Mouse (Mus musculus) G1E (cell line): Measurements from ENCODE around the gene Aar2. TPM values are rescaled to one million over a fixed set of nuclear protein-coding genes. Genes with fewer than 3 reads are reported as not detected.

Source experiments
- ATAC-seq: 2 replicates; pipeline ENCODE4 v1.8.0; 2016; ENCODE audit warnings: mild to moderate bottlenecking; ENCODE audit not compliant: insufficient number of reproducible peaks, poor library complexity, low FRiP score, severe bottlenecking; ENCODE audit errors: extremely low read depth
- DNase-seq: peaks from one replicate; pipeline ENCODE4 v3.0.0; 2012; ENCODE audit warnings: low spot score
- H3K27me3 ChIP-seq: 2 replicates; pipeline ENCODE4 v1.6.1; 2012; ENCODE audit warnings: mild to moderate bottlenecking, low read length, inconsistent platforms; ENCODE audit not compliant: insufficient read depth
- H3K36me3 ChIP-seq: replicated peaks from 2 replicates; pipeline ENCODE3; 2012; ENCODE audit warnings: mild to moderate bottlenecking, inconsistent platforms
- H3K4me1 ChIP-seq: 2 replicates; pipeline ENCODE4 v1.6.1; 2012; ENCODE audit warnings: low read depth, low read length, inconsistent platforms, mixed read lengths; ENCODE audit not compliant: insufficient read depth
- H3K4me3 ChIP-seq: 2 replicates; pipeline ENCODE4 v1.5.1; 2012; ENCODE audit warnings: low read depth, mild to moderate bottlenecking, inconsistent platforms, low read length, moderate library complexity, mixed read lengths
- H3K9me3 ChIP-seq: replicated peaks from 2 replicates; pipeline ENCODE4 v1.6.1; 2012; ENCODE audit warnings: inconsistent platforms
- CTCF ChIP-seq: IDR thresholded peaks from 2 replicates; pipeline ENCODE4 v1.5.1; 2012; ENCODE audit warnings: low read depth, low read length, inconsistent platforms, mixed read lengths
- GATA1 ChIP-seq: IDR thresholded peaks from 2 replicates; pipeline ENCODE4 v1.6.1; 2012; ENCODE audit warnings: borderline replicate concordance, low read length, inconsistent platforms, mixed read lengths
- GATA2 ChIP-seq: IDR thresholded peaks from 2 replicates; pipeline ENCODE4 v1.6.1; 2012; ENCODE audit warnings: low read depth, low read length, inconsistent platforms, borderline replicate concordance
- POLR2AphosphoS5 ChIP-seq: IDR thresholded peaks from 2 replicates; pipeline ENCODE4 v1.6.1; 2012; ENCODE audit warnings: low read depth, low read length, inconsistent platforms; ENCODE audit not compliant: insufficient replicate concordance
- TAL1 ChIP-seq: conservative IDR thresholded peaks from 2 replicates; pipeline ENCODE4 v1.6.1; 2012; ENCODE audit warnings: low read depth, low read length, inconsistent platforms, mixed read lengths
- polyA plus RNA-seq: library from polyadenylated mRNA; stranded (reverse); fragments of >175 nt; gene quantifications from 2 replicates; pipeline ENCODE4 v1.2.3, GENCODE M21; 2012
- total RNA-seq, 2 experiments: library from RNA; stranded (forward) in 1 of 2; stranded (reverse) in 1 of 2; fragments of 200-1000 nt in 1 of 2; fragments of >200 nt in 1 of 2; fragmentation: Nextera tagmentation in 1 of 2; gene quantifications; 2 replicates each; pipeline ENCODE4 v1.2.3; 2014 to 2017

The Aar2 gene
- total and polyA plus RNA-seq, 3 experiments: 17.2 to 25.0 (median 19.7) TPM

DNA sequence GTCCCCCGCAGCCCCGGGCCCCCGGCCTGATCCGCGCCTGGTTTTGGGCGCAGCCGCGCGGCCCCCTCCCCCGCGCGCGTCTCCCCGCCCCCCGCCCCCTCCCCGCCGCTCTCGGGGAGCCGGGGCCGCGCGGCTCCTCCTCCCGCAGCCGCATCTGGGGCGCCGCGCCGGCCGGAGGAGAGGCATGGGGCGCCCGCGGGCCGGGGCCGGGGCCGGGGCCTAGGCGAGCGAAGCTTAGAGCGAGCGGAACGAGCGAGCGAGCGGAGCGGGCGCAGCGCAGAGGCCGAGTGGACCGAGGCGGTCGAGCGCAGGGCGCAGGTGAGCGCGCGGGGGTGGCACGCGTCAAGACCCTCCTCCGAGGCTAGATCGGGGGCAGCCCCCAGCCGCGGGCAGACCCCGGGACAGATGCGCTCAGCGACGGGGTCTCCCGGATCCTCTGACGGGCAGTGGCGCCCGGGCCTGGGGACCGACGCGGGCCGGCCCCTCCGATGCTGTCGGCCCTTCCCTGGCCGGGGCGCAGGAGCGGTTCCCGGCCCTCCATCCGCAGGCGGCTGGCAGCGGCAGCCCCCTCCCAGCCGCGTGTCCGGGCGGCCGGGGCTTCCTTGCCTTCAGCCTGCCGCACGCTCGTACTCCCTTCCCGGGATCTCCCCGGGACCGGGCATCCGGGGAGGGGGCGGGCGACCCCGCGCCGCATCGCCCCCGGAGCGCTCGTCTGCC lies 66.3 kb downstream of the Aar2 start, which contains the start of gene Dlgap4:
Dlgap4 (plus strand) TSS at position 165 of the 717 bp plus-strand sequence.
- no peaks in the 10 kb centered on the region for H3K36me3 ChIP-seq
- DNase-seq (no peak), ATAC-seq (no peak)
- peaks cover 15% of the 10 kb centered on the region for H3K9me3 ChIP-seq
- peaks cover 19% of the 10 kb centered on the region; the same call in 1 of the 2 replicates for H3K27me3 ChIP-seq
- no peaks in the 10 kb centered on the region for H3K4me1 ChIP-seq
- TF ChIP-seq GATA2 (no peak), TAL1 (no peak), GATA1 (no peak), CTCF (no peak), POLR2AphosphoS5 (no peak)
- H3K4me3 ChIP-seq: no peak within 1 kb of the TSS

DNA sequence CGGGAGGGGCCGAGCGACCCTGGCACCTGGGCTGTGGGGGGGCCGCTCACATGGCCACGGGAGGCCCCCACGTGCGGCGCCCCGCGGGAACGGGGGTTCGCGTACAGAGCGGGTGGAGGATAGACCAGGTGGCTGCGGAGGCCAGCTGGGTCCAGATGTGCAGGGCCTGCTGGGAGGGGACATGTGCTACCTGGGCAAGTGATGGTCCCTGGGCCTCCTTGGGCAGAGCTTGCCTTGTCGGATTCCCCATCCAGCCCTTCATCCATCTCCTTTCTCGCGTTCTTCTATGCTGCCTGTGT lies 66.8 kb downstream of the Aar2 start:
- TF ChIP-seq POLR2AphosphoS5 (no peak), CTCF (no peak)
- H3K4me1 ChIP-seq: no peaks in the 10 kb centered on the region
- DNase-seq (no peak), ATAC-seq (no peak)
- H3K9me3 ChIP-seq: peaks cover 15% of the 10 kb centered on the region
- H3K36me3 ChIP-seq: no peaks in the 10 kb centered on the region
- peaks cover 19% of the 10 kb centered on the region; the same call in 1 of the 2 replicates for H3K27me3 ChIP-seq
- H3K4me3 ChIP-seq: no peak overlapping the region

DNA sequence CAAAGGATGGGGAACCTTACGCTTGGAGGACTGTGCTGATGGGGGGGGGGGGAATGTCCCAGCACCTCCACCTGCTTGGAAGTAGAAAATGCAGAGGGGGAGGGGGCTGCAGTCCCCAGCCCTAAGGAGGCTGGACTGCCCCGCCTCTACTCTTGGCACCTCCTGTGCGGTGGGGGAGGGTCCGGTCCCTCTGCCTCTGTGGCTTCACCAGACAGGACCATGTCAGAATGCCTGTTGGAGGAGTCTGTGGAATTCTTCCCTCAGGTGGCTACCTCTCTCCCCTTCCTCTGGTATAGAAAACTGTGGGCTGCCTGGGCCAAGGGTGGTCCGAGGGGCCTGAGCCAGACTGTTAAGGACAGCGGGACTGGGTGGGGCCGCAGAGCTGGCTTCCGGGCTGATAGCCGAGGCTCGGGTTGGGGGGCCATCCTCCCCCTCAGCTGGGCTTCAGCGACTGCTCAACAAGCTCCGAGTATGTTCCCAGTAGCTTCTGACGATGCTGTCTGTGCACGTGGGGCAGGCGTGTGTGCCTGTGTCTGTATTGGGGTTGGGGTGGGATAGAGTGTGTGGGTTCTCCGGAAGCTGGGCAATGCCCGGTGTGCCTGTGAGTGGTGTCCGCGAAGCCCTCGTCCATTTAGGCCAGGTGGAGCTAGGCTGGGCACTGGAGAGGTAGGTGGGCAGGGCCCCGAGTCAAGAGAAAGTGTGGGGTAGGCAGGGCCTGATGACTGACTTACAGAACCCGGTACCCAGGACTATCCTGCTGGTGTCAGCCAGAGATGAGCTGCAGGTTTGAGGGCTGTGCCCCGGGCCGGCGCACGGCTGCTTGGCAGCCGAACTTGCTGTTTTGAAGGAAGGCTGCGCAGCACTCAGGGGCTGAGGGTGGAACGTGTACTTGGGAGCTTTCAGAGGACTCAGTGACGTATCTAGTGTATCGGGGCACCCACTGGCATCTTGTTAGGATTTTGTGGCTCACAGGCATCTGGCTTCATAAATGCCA lies 67.6 kb downstream of the Aar2 start:
- Histone ChIP-seq H3K9me3 (peaks cover 15% of the 10 kb centered on the region), H3K36me3 (no peaks in the 10 kb centered on the region), H3K4me3 (no peak overlapping the region), H3K4me1 (no peaks in the 10 kb centered on the region), H3K27me3 (peaks cover 19% of the 10 kb centered on the region; the same call in 1 of the 2 replicates)
- DNase-seq (no peak), ATAC-seq (no peak)
- TF ChIP-seq POLR2AphosphoS5 (no peak), TAL1 (no peak), GATA2 (no peak), CTCF (no peak), GATA1 (no peak)

DNA sequence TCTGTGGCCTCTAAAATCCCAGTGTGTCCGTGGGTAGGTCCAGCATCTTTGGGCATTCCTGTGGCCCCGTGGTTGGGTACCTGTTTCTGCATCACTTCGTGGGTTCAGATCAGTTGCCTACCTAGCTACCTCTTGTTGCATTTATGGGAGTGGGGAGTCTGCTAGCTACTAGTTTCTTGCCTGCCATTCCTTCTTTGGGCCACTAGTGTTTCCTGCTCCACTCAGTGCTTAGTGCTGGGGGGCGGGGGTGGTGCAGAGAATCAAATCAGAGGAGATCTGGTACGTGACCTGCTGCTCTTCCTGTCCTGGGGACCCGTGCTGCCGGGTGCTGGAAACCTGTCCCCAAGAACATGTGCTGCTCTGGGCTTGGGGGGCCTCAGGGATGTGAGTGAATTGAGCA lies 69.1 kb downstream of the Aar2 start:
- peaks cover 15% of the 10 kb centered on the region for H3K9me3 ChIP-seq
- TF ChIP-seq POLR2AphosphoS5 (no peak), CTCF (no peak), GATA2 (no peak), GATA1 (no peak), TAL1 (no peak)
- H3K36me3 ChIP-seq: no peaks in the 10 kb centered on the region
- no peak overlapping the region for H3K4me3 ChIP-seq
- H3K4me1 ChIP-seq: no peaks in the 10 kb centered on the region
- H3K27me3 ChIP-seq: peaks cover 16% of the 10 kb centered on the region; the same call in 1 of the 2 replicates
- ATAC-seq (no peak), DNase-seq (no peak)

DNA sequence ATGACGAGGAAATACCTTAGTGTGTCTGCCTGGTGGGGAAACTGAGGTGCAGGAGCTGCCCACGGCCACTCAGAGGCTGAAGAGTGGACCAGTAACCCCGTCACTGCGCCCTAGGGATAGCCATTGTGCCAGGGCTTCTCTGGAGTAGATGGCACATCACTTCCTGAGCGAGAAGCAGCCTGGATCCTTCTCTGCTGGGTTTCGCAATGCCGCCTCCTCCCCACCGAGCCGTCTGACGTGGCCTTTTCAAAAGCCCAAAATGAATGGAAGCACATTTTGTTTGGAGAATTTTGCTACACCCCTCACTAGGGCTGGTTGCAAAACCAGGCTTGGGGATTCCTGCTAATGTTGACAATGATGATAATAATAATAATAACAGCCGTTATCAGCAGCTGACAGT lies 70.2 kb downstream of the Aar2 start:
- Histone ChIP-seq H3K27me3 (peaks cover 20% of the 10 kb centered on the region; the same call in 1 of the 2 replicates), H3K9me3 (peaks cover 15% of the 10 kb centered on the region), H3K36me3 (no peaks in the 10 kb centered on the region), H3K4me3 (no peak overlapping the region), H3K4me1 (no peaks in the 10 kb centered on the region)
- no peak for DNase-seq
- TF ChIP-seq GATA1 (no peak), CTCF (no peak), POLR2AphosphoS5 (no peak), TAL1 (no peak), GATA2 (no peak)
- ATAC-seq: no peak

Other genes starting within 250 kb of the Aar2 start
- 21.5 and 22.6 TPM in 2 replicates for gene Cnbd2, start 235.3 kb upstream of the Aar2 start, total RNA-seq (2014; fragmentation: Nextera tagmentation)
- 11.5 and 13.9 TPM in 2 replicates for gene Cnbd2, start 235.3 kb upstream of the Aar2 start, total RNA-seq (2017)
- 0.43 and 1.4 TPM in 2 replicates for gene Cnbd2, start 235.3 kb upstream of the Aar2 start, polyA plus RNA-seq
- gene Scand1, start 234.9 kb upstream of the Aar2 start, total RNA-seq (2014; fragmentation: Nextera tagmentation): 11.6 and 12.2 TPM in 2 replicates
- 243 and 516 TPM in 2 replicates for gene Scand1, start 234.9 kb upstream of the Aar2 start, total RNA-seq (2017)
- gene Scand1, start 234.9 kb upstream of the Aar2 start, polyA plus RNA-seq: 844 and 1,244 TPM in 2 replicates
- gene Epb41l1, start 126.7 kb upstream of the Aar2 start, total RNA-seq (2014; fragmentation: Nextera tagmentation): 1.4 and 8.4 TPM in 2 replicates
- 0.06 and 0.44 TPM in 2 replicates for gene Epb41l1, start 126.7 kb upstream of the Aar2 start, total RNA-seq (2017)
- gene Epb41l1, start 126.7 kb upstream of the Aar2 start, polyA plus RNA-seq: 0.09 TPM in 1 of 2 replicates, not detected in the other
- gene Dlgap4, start 66.1 kb downstream of the Aar2 start, total RNA-seq (2014; fragmentation: Nextera tagmentation): 50.7 and 54.8 TPM in 2 replicates
- gene Dlgap4, start 66.1 kb downstream of the Aar2 start, total RNA-seq (2017): 15.2 and 15.7 TPM in 2 replicates
- 62.5 and 113 TPM in 2 replicates for gene Dlgap4, start 66.1 kb downstream of the Aar2 start, polyA plus RNA-seq
- not detected in 2 replicates for gene Myl9, start 227.8 kb downstream of the Aar2 start, total RNA-seq (2014; fragmentation: Nextera tagmentation)
- gene Myl9, start 227.8 kb downstream of the Aar2 start, total RNA-seq (2017): 1.3 TPM in 1 of 2 replicates, not detected in the other
- gene Myl9, start 227.8 kb downstream of the Aar2 start, polyA plus RNA-seq: 0.43 and 0.44 TPM in 2 replicates